Mouse (Mus musculus) kidney, adult 9 months (tissue): ENCODE data around the gene Sav1.
A peak's percentile ranks its signal among the peaks of the same experiment; 100 is the strongest.

ENCODE experiments used
- DNase-seq: peaks from one replicate; pipeline ENCODE4 v3.0.0; 2022

Sav1 gene

DNA sequence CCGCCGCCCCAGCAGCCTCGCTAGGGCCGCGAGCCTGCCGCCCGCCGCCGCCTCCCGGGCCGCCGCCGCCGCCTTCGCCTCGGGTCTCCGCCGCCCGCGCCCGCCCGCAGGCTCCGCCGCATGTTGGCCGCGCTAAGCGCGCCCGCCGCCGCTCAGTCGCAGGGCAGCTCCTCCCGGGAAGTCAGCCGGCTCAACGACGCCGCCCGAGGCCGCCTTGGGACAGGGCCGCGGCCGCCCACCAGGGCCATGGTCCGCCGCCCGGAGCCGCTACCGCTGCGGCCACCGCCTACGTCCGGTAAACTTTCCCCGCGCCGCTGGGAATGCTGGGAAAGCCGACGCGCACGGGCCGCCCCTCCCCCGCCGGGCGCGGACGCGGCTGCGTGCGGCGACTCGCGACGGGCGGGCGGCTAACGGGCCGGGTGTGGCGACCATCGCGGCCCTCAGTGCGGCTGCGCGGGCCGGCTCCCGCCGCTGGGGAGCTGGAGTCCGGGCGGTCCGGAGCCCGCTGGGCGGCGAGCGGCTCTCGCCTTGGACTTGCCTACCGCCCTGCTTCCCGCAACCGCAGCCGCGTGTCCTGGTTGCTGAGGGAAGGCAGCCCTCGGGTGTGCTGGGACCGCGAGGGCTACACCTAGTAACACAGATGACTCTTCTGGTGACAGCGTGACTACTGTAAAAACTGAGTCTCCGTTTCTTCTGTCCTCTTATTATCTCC is at the start of gene Sav1:
Gene Sav1 (minus strand): TSS at position 217 of the 712 bp plus-strand sequence.
- peak; percentile 89 for DNase-seq

DNA sequence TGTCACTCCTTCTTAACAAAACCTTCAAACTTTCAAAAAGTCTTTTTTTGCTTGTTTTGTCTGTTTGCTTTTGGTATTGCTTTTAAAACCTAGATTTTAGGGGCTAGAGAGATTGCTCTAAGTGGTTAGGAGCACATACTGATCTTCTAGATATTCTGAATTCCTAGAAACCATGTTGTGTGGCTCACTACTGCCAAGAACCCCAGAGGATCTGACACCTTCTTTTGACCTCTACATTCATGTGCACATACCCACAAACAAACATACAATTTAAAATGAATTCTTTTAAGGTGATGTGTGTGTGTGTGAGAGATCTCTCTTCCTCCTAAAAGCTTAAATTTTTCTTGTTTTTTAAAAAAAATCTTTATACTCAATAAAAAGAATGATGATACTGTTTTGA is 39.4 kb upstream of the Sav1 start:
- no peak for DNase-seq

DNA sequence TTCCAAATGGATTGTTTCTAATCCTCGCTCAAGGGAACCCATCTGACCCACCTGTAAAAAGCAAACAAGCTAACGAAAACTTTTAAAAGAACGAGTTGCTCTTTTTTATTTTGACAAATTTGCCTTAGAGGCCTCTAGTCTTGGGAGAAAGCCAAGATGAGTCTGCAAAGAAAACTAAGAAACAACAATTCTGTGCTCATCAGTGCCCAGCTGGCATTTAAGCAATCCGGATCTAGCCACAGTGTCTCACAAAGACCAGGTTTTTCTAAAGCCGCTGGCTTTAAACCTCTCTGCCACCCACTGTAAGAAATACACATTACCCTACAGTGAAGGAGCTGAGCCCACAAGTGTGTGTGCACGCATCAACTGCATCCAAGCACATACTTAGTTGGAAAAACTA is 38.6 kb upstream of the Sav1 start:
- DNase-seq, result no peak

DNA sequence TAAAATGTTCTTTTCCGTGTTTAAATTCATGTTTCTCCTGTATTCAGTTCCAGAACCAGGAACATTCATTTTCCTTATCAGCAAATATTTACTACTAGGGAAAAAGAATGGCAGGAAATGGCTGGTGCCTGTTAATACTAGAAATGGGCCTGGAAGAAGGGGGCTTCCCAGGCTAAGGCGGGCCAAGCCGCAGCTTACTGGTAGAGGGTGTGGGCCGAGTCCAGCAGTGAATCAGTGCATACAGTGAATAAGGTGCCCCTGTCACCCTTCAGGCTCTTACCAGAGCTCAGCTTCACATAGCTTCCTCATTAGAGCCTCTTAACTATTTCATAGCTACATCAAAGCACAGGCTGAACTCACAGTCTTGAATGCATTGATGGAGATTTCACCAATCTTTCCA is 36.8 kb upstream of the Sav1 start:
- no peak for DNase-seq

DNA sequence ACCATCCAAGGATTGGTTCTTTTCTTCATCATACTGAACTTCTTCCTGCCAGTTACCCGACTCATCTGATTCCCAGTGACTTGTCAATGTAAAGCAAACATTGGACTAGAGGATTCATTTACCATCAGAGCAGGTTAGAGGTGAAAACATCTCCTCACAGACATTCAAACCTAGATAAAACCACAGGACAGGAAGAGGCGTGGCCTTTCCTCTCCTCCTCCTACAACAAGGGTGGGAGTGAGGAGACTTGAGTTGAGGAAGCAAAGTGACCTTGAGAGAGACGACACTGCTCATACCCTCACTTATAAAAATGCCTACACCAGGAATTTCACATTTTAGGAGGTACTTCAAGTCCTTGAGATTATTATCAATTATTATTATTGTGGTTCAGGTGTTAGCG is 31.4 kb upstream of the Sav1 start:
- DNase-seq, result no peak

DNA sequence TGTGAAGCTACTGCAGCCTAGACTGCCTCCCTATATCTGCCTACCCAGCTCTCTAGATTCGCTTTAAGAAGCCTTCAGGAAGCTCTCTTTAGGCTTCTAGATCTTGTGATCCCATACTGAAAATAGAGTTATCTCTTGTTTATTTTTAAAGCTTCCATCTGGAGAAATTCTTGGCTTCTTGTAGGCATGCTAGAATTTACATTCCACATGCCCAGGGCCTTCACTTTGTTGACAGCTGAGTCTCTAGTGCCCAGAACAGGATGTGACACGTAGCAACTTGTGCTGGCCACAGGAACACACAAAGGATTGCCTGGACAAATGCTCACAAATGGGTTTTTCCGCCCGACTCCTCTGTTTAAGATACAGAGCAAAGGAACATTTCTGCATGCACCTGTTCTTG is 29.1 kb upstream of the Sav1 start:
- DNase-seq, result no peak

DNA sequence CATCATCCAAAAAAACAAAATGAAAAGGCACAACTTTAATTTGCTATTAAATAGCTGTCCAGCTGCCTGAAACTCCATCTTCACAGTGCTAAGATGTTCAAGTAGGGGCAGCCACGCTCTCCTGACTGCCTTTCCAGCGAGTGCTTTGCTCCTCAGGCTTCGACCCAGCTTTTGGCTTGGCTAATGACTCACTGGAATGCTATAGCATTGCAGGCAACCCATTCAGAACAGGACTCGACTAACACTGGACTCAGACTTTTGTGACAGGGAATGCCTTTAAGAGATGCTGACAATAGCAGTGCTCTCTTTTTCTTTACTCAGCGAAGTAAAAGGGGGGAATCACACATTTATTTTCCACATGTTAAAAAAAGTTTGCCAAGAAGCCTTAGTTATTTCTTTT is 24.9 kb upstream of the Sav1 start:
- DNase-seq, result no peak

DNA sequence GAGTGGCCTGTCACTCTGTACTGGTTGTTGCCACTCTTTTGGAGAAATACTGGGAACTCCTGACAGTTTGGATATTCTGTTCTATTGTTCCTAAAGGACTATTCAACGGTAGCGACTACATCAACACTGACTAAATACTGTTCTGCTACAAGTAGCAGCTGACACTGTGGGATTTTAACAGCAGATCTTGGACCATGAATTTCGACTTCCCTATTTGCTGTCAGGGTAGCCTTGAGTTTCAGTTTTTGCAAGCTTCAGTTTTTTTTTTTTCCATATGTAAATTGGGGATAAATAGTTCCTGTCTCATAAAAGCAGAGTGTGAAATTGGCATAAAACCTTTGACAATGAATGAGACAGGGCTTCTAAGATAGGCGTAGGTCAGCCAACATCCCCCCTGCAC is 23.6 kb upstream of the Sav1 start:
- no peak for DNase-seq

DNA sequence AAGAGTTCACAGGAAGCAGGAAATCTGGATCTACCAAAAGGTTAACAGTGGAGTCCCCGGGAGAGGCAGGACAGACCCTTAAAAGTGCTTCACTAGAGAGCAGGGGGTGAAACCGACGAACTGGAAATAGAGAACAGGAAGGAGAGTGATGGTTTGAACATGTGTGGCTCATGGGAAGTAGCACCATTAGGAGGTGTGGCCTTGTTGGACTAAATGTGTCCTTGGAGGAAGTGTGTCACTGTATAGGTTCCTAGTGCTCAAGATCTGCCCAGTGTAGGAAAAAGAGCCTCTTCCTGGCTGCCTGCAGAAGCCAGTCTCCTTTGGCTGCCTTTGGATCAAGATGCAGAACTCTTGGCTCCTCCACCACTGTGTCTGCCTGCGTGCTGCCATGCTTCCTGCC is 18.3 kb upstream of the Sav1 start:
- no peak for DNase-seq

DNA sequence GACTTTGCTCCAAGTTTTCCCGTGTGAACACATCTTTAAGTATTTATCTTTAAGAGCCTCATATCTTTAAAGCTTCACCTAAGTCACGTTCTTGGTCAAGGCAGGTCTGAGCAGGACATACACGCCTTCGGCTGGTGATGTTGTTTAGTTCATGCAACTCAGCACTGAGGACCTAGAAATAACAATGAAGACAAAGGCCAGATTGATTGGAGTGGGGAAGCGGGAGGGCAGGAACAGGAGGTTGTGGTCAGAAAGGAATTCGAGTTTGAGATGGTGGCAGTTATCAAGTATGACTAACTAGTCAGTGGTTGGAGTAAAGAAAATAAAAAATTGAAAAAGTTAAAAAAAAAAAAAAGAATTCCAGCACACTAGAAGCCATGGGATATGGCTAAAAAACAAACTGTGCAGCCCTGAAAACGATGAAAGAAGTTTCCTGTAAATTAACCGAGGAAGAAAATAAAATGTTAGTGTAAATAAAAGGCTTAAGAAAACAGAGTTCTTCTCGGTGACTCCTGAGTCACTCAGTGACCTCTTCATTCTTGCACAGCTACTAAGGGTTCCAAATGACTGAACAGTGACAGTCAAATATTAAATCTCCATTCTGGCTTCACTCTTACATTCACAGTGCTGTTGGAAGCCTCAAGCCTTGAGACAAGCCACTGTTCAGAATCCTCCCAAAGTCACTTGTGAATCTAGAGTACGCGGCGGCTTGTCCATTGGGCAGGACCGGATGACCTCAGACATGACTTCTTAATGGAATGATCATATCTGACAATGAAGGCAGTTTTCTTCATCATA is 11.6 kb upstream of the Sav1 start:
- DNase-seq, result peak; percentile 31

DNA sequence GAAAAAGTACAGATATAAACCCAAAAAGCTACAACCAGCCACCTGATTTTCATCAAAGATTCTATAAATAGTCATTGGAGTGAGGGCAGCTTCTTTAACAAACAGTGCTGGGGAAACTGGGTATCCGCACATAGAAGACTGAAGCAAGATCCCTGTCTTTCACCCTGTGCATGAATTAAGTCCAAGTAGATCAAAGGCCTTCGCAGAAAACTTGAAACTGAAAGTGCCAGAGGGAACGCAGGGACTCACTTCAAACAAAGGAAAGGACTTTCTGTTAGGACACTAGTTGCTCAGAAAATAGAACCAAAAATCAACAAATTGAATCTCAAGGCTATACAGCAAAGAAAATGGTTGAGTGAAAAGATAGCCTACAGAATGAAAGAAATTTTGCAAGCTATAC is 8.6 kb upstream of the Sav1 start:
- DNase-seq, result no peak

DNA sequence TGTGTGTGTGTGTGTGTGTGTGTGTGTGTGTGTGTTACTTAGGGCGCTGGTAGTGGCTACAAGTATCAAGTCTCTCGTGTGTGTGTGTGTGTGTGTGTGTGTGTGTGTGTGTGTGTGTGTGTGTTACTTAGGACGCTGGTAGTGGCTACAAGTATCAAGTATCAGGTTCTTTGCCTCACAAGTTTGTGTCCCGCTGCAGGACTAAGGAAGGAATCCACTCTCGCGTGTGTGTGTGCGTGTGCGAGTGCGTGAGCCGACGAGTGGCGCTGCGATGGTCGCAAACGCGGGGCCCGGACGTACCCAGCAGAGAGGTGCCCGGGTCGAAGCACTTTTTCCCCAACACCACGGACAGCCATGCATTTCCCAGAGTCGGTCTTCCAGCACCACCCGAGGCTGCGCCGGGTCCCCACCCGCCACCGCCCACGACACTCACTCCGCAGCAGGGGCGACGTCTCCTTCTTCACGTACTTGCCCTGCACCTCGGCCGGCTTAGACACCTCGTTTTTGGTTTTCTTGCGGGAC is 500 bp downstream of the Sav1 start:
- peak; percentile 19 for DNase-seq

DNA sequence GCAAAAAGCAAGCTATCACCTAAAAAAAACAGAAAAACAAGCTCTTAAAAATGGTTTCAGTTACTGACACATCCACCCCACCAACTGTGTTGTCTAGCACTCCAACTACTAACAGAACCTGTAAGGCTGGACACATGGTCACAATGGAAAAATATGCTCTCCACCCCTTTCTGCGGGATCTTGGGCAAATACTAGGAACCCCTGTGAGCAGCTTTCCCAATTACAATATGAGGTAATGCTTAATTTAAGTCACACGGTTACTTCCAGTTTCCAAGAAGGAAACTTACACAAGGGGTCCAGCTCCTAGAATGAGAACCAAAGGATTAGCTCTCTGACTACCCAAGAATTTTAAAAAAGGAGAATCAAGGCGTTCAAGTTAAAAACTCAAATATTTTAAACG is 1.3 kb downstream of the Sav1 start:
- DNase-seq, result no peak

DNA sequence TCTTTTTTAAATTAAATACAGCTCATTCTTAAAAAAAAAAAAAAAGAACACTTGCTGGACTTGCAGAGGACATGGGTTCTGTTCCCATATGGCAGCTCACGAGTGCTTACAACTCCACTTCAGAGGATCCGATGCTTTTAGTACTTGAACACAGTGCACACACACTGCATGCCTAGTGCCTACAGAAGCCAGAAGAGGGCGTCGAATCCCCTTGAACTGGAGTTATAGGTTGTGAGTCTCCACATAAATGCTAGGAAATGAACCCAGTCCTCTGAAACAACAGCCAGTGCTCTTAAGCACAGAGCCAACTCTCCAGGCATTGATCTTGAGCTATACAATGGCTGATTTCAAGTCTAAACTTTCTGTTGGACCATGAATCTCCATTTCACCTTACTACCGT is 3.9 kb downstream of the Sav1 start:
- DNase-seq, result peak; percentile 27

DNA sequence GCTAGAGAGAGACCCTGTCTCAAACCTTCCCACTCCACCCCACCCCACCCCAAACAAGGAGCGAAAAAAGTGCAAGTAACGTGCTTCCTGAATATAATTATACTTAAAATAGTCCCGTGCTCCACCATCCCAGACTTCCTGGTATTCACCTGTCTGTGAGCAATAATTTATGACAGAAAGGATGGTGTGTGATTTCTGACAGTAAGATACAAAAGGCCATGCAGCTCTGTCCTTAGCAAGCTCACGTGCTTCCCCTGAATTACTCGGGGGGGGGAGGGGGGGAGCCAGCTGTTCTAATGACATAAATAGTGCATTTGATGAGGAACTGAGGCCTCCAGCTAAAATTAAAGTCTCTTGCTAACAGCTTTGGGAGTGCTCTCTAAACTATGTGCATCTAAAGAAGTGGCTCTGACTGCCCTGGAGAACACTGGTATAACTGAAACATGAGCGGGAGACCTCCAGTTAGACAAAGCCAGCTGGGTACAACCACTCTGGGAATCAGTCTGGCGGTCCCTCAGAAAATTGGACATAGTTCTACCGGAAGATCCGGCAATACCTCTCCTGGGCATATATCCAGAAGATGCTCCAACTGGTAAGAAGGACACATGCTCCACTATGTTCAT is 9.3 kb downstream of the Sav1 start:
- DNase-seq, result peak; percentile 54

DNA sequence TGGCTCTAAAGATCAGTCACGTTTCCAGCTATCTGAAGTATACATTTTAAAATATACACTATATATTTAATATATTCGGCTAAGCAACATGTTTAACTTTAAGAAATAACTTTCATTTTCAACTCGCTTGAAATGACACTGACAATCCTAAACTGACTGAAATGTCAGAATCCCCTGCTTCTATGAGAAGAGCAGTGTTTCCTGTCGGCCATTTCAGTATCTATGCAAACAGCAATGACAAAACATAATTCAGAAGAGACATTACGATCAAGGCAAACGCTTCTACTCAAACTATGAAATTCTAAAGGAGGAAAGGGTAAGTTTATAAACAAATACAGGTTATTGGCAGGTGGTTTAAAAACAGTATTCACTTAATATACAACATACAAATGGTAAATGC is 10.1 kb downstream of the Sav1 start:
- no peak for DNase-seq

DNA sequence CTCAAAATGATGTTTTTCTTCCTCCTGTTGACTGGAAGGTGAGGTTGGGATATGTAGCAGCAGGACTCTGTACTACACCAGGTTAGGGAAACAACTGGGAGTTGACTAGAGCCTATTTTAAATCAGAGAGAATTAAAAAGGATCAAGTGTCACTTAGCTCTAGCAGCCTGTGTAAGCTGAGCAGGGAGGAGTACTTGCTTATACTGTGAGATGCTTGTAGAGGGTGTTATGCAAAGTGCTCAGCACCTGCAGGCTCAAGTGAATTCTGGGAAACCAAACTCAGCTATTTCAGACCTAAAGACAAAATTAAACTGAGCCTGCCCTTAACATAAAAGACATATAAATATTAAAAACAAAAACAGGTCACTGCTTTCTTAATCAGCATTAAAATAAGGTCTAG is 13.1 kb downstream of the Sav1 start:
- DNase-seq, result no peak

DNA sequence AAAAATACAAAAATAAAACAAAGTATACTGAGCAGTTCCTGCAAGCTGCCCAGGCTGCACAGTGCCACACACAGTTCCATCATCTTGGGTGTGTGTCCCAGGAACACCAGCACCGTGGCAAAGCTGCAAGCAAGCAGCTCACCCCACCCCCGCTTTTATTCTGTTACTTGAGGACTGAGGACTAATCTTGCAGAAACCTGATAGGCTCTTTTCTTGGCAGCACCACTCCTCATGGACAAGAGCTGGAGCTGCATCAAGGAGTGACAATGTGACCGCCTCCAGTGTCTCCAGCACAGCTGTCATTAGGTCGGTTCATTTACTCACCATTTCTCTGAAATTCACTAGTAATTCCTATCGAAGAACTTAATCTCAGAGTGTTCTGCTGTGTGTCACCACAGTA is 18.6 kb downstream of the Sav1 start:
- DNase-seq, result no peak

DNA sequence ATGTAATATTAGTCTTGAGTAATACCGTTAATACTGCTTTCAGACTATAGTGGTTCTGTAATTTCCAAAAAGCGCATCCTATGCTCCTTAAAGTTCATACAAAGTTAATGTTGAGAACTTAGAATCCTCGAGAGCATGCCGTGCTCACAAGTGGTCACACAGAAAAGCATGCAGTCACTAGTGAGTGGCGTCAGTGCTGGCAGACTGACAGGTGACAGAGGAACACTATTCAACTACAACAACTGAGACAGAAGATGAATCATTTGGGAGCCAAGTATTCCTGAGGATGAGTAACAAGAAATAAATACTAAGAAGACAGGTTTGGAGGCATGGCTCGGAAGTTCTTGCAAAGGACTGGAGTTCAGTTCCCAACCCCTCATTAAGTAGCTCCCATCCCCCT is 19.7 kb downstream of the Sav1 start:
- no peak for DNase-seq

DNA sequence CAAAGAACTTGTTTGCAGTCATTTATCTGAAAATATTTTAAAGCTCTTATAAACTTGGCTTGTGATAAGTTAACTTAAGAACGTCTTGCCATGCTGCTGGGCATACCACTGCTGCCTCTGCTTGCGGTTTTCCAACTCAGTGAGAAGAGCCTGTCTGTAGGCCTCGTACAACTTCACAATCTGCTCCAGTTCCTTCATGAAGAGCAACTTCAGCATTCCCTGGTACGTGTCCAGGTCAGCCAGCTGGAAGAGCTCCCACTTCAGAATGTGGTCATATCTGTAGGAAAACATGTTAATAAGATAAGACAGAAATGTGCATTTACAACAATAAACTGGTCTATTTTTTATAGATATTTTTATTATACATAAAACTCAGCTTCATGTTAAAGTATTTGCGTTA is 20.7 kb downstream of the Sav1 start:
- peak; percentile 29 for DNase-seq

DNA sequence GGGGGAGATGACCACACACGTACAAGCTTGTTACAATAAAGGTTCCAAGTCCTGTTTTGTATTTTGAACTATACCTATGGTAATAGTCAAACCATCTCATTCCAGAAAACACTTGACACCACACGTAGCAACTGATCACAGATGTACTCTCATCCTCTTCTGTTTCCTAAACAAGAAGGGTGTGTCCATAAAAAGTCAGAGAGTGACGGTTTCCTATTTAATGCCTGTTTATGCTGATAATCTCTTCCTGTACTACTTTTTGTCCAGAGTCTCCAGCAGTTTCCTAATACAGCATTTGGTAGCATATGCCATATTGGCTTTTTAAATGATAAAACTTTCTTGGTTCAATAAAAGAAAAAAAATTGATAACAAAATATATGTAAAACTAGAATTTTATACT is 21.2 kb downstream of the Sav1 start:
- DNase-seq, result no peak

DNA sequence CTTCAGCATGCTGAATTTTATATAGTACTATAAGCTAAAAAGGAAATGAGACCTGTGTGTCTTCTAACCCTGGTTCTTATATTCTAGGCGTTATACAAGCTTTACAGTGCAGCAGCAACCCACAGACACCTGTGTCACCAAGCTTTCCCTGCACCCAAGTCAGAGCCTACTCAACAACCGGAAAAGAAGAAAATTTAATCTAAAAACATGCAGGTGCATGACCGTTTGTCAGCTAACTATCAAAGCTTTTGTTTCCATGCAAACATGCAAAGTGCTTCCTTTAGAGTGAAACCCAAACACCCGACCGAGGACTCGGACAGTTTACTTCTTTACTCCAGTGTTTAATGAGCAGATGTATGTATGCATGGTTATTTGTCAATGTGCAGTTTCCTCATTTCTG is 23.7 kb downstream of the Sav1 start:
- no peak for DNase-seq

DNA sequence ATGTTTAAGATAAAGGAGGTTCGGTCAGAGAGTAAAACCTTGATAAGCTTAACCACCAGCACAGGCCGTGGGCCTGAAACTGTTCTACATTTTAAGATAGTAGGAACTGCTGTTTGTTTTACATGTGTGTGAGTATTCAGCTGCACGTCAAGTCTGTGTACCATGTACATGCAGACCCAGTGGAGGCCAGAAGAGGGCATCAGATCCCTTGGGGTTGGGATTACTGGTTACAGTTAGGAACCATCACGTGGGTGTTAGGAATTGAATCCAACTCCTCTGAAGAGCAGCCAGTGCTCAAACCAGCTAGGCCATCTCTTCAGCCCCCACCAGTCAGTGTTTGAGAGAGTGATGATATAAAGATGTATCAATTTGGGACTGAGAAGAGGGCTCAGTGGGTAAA is 24.3 kb downstream of the Sav1 start:
- peak; percentile 83 for DNase-seq

DNA sequence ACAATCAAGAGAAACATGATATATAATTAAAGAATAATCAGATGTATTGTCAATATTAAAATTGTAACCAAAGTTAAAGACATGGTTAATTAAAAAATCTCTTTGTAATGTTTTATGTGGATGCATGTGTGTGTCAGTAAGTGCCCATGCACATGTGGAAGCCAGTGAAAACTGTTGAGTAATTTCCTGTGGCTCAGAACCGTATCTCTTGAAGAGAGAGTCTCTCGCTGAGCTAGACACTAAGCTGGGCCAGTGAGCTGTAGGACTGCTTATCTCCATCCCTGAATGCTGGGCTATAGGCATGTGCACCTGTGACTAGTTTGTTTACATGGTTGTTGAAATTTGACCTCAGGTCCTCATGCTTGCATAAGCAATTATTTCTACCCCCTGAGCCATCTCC is 29.4 kb downstream of the Sav1 start:
- DNase-seq, result no peak
